Mouse (Mus musculus): ENCODE measurements around the gene Tdrkh. TPM values are rescaled to one million over a fixed set of nuclear protein-coding genes. Genes with fewer than 3 reads are reported as not detected.

The Tdrkh gene
- polyA plus RNA-seq, 1 experiment from 2014 or later = 55.5 TPM

- Histone ChIP-seq H3K36me3 (peaks cover 4% of the 10 kb centered on the region; the same call in 1 of the 2 replicates), H3K4me3 (no peak overlapping the region), H3K27me3 (replicated peaks) (no peaks in the 10 kb centered on the region), H3K4me2 (replicated peaks) (no peak overlapping the region), H3K4me1 (no peaks in the 10 kb centered on the region), H3K9me3 (no peaks in the 10 kb centered on the region), H3K27ac (no peak overlapping the region), H3K9ac (no peak overlapping the region)
- no peak for ATAC-seq (ENCODE audit: low FRiP score, low read depth)
- WGBS = 88% methylated on average over 2 of the region's 2 CpGs
These were observed 21.2 kb downstream of the Tdrkh start for GRCm38 (mm10) chr3:94434305-94434704.

- Histone ChIP-seq H3K9ac (no peak overlapping the region), H3K4me3 (no peak overlapping the region), H3K27me3 (replicated peaks) (no peaks in the 10 kb centered on the region), H3K9me3 (no peaks in the 10 kb centered on the region), H3K27ac (no peak overlapping the region), H3K4me1 (no peaks in the 10 kb centered on the region), H3K4me2 (replicated peaks) (no peak overlapping the region), H3K36me3 (no peaks in the 10 kb centered on the region; the same call in 1 of the 2 replicates)
- 84% methylated on average over 9 of the region's 9 CpGs for WGBS
- no peak for ATAC-seq (ENCODE audit: low FRiP score, low read depth)
These were observed 23.3 kb downstream of the Tdrkh start for GRCm38 (mm10) chr3:94436420-94436819.

GRCm38 (mm10) chr3:94441182-94441581, 28.1 kb downstream of the Tdrkh start:
- H3K9ac ChIP-seq = no peak overlapping the region
- no peak for ATAC-seq (ENCODE audit: low FRiP score, low read depth)
- H3K9me3 ChIP-seq = no peaks in the 10 kb centered on the region
- peaks cover 10% of the 10 kb centered on the region for H3K4me1 ChIP-seq
- no peak overlapping the region for H3K27ac ChIP-seq
- no peak overlapping the region for H3K4me3 ChIP-seq
- no peak overlapping the region for H3K4me2 ChIP-seq (replicated peaks)
- H3K36me3 ChIP-seq = peaks cover 18% of the 10 kb centered on the region
- WGBS = 35% methylated on average over 3 of the region's 3 CpGs
- no peaks in the 10 kb centered on the region for H3K27me3 ChIP-seq (replicated peaks)

- 1% methylated on average over 39 of the region's 39 CpGs for WGBS
- Histone ChIP-seq H3K9ac (peak within 1 kb of the TSS; percentile 89), H3K27ac (0 out of 2 replicates have a peak within 1 kb of the TSS, but pooled peaks have one; percentile 46)
These were observed 30.0 kb downstream of the Tdrkh start, which contains the start of gene Mrpl9 for GRCm38 (mm10) chr3:94442951-94443596. TSS of gene Mrpl9 (plus strand) at chr3:94443318.

GRCm38 (mm10) chr3:94443597-94443964, 30.5 kb downstream of the Tdrkh start, which contains the start of gene Oaz3:
TSS of gene Oaz3 (minus strand) at chr3:94443915.
- peak; percentile 63 for ATAC-seq (ENCODE audit: low FRiP score, low read depth)
- Histone ChIP-seq H3K4me2 (replicated peaks) (peak within 1 kb of the TSS; percentile 91), H3K36me3 (peaks cover 40% of the 10 kb centered on the region), H3K4me1 (peaks cover 10% of the 10 kb centered on the region), H3K4me3 (peak within 1 kb of the TSS; percentile 95), H3K9me3 (no peaks in the 10 kb centered on the region), H3K9ac (peak within 1 kb of the TSS; percentile 89), H3K27ac (0 out of 2 replicates have a peak within 1 kb of the TSS, but pooled peaks have one; percentile 46), H3K27me3 (replicated peaks) (no peaks in the 10 kb centered on the region)
- WGBS = 1% methylated on average over 24 of the region's 24 CpGs

More at GRCm38 (mm10) chr3:94442951-94443596, 30.0 kb downstream of the Tdrkh start, which contains the start of gene Mrpl9:
- Histone ChIP-seq H3K4me2 (replicated peaks) (peak within 1 kb of the TSS; percentile 91), H3K36me3 (peaks cover 36% of the 10 kb centered on the region), H3K27me3 (replicated peaks) (no peaks in the 10 kb centered on the region), H3K4me3 (peak within 1 kb of the TSS; percentile 95), H3K4me1 (peaks cover 10% of the 10 kb centered on the region), H3K9me3 (no peaks in the 10 kb centered on the region)
- ATAC-seq (ENCODE audit: low FRiP score, low read depth) = peak; percentile 97

- Histone ChIP-seq H3K36me3 (peaks cover 50% of the 10 kb centered on the region), H3K9ac (no peak overlapping the region), H3K27me3 (replicated peaks) (no peaks in the 10 kb centered on the region), H3K4me2 (replicated peaks) (no peak overlapping the region), H3K9me3 (no peaks in the 10 kb centered on the region), H3K4me3 (no peak overlapping the region), H3K4me1 (peaks cover 3% of the 10 kb centered on the region), H3K27ac (no peak overlapping the region)
- 91% methylated on average over 2 of the region's 2 CpGs for WGBS
- no peak for ATAC-seq (ENCODE audit: low FRiP score, low read depth)
These were observed 36.3 kb downstream of the Tdrkh start for GRCm38 (mm10) chr3:94449377-94449776.

GRCm38 (mm10) chr3:94456529-94457000, 43.5 kb downstream of the Tdrkh start:
- peak overlapping the region; percentile 13; the same call in 1 of the 2 replicates for H3K4me3 ChIP-seq
- no peak overlapping the region for H3K9ac ChIP-seq
- no peaks in the 10 kb centered on the region for H3K36me3 ChIP-seq
- 0 out of 2 replicates have a peak, but pooled peaks cover 3% of the 10 kb centered on the region for H3K9me3 ChIP-seq
- no peaks in the 10 kb centered on the region; the same call in 1 of the 2 replicates for H3K27me3 ChIP-seq (replicated peaks)
- 2% methylated on average over 12 of the region's 12 CpGs for WGBS
- no peaks in the 10 kb centered on the region for H3K4me1 ChIP-seq
- peak; percentile 88 for ATAC-seq (ENCODE audit: low FRiP score, low read depth)
- H3K4me2 ChIP-seq (replicated peaks) = peak overlapping the region; percentile 47
- H3K27ac ChIP-seq = no peak overlapping the region

GRCm38 (mm10) chr3:94457055-94457454, 44.0 kb downstream of the Tdrkh start:
- no peak overlapping the region for H3K9ac ChIP-seq
- no peaks in the 10 kb centered on the region for H3K4me1 ChIP-seq
- ATAC-seq (ENCODE audit: low FRiP score, low read depth) = 0 out of 2 replicates have a peak, but pooled peaks have one; percentile 48
- no peaks in the 10 kb centered on the region for H3K36me3 ChIP-seq
- H3K9me3 ChIP-seq = 0 out of 2 replicates have a peak, but pooled peaks cover 3% of the 10 kb centered on the region
- H3K27ac ChIP-seq = no peak overlapping the region
- 80% methylated on average over 3 of the region's 3 CpGs for WGBS
- H3K4me3 ChIP-seq = no peak overlapping the region
- no peaks in the 10 kb centered on the region; the same call in 1 of the 2 replicates for H3K27me3 ChIP-seq (replicated peaks)
- peak overlapping the region; percentile 47; the same call in 1 of the 2 replicates for H3K4me2 ChIP-seq (replicated peaks)

GRCm38 (mm10) chr3:94459834-94460233, 46.8 kb downstream of the Tdrkh start:
- Histone ChIP-seq H3K4me3 (no peak overlapping the region), H3K9ac (no peak overlapping the region), H3K4me2 (replicated peaks) (no peak overlapping the region), H3K36me3 (no peaks in the 10 kb centered on the region), H3K27ac (no peak overlapping the region), H3K4me1 (peaks cover 12% of the 10 kb centered on the region), H3K9me3 (0 out of 2 replicates have a peak, but pooled peaks cover 3% of the 10 kb centered on the region), H3K27me3 (replicated peaks) (no peaks in the 10 kb centered on the region; the same call in 1 of the 2 replicates)
- 94% methylated on average over 2 of the region's 2 CpGs for WGBS
- no peak for ATAC-seq (ENCODE audit: low FRiP score, low read depth)

GRCm38 (mm10) chr3:94463926-94464578, 51.0 kb downstream of the Tdrkh start:
- Histone ChIP-seq H3K36me3 (no peaks in the 10 kb centered on the region), H3K4me3 (no peak overlapping the region), H3K9ac (no peak overlapping the region), H3K4me1 (peaks cover 23% of the 10 kb centered on the region), H3K27me3 (replicated peaks) (no peaks in the 10 kb centered on the region), H3K9me3 (0 out of 2 replicates have a peak, but pooled peaks cover under 1% of the 10 kb centered on the region), H3K4me2 (replicated peaks) (no peak overlapping the region; the same call in 1 of the 2 replicates), H3K27ac (no peak overlapping the region)
- ATAC-seq (ENCODE audit: low FRiP score, low read depth) = peak; percentile 81
- 47% methylated on average over 11 of the region's 11 CpGs for WGBS

- Histone ChIP-seq H3K9ac (no peak overlapping the region), H3K4me1 (peaks cover 23% of the 10 kb centered on the region), H3K9me3 (no peaks in the 10 kb centered on the region), H3K4me2 (replicated peaks) (no peak overlapping the region), H3K36me3 (no peaks in the 10 kb centered on the region), H3K4me3 (no peak overlapping the region), H3K27me3 (replicated peaks) (no peaks in the 10 kb centered on the region), H3K27ac (peak overlapping the region; percentile 53; the same call in 1 of the 2 replicates)
- ATAC-seq (ENCODE audit: low FRiP score, low read depth) = 0 out of 2 replicates have a peak, but pooled peaks have one; percentile 8
- 49% methylated on average over 13 of the region's 13 CpGs for WGBS
These were observed 52.8 kb downstream of the Tdrkh start for GRCm38 (mm10) chr3:94465632-94466430.
